Mouse (Mus musculus) spleen, adult 18-20 months (tissue): Measurements from ENCODE around the gene Ppp1r36.
"Not testable (repeated sequence)": the region's sequence is repeated elsewhere in the genome, so short reads cannot be mapped to it uniquely, and the experiment has no call there.

ENCODE experiments used
- DNase-seq, 2 experiments: peaks; one replicate each; pipeline ENCODE4 v3.0.0; 2022; ENCODE audit warnings: mixed read lengths in 2 of 2

Gene Ppp1r36

GRCm38 (mm10) chr12:76452203-76452602 is 34.9 kb downstream of the Ppp1r36 start:
- DNase-seq: no peak

DNA sequence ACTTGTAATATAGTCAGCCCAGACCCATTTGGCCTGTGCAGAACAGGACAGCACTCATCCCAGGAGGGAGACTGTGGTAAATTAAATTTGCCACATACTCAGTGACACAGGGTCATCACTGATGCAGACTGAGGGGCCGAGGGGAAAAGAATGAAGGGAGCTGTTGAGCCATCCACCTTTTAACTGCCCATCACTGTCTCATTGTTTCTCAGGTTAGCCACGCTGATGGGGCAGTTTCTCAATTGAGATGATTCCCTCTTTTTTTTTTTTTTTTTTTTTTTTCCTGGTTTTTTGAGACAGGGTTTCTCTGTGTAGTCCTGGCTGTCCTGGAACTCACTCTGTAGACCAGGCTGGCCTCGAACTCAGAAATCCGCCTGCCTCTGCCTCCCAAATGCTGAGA is 41.1 kb downstream of the Ppp1r36 start:
- not testable (repeated sequence) for DNase-seq

- DNase-seq: no peak
Measured at GRCm38 (mm10) chr12:76459032-76459431, 41.7 kb downstream of the Ppp1r36 start.

DNA sequence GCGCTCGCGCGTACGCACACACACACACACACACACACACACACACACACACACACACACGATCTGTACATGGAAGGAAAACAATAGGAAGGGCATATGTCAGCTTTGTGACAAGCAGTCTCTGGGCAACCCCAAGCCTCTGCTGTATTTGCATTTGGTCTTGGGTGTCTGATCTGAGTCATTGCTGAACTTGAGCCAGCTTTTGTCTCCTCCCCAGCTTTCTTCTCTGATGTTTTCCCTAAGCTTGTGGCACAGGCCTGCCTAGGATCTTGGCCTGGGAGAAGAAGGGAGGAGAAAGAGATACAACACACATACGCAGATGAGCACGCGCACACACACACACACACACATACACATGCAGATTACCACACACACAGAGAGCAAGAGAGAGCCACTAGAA is 46.1 kb downstream of the Ppp1r36 start:
- DNase-seq: no peak

GRCm38 (mm10) chr12:76464651-76465252 is 47.4 kb downstream of the Ppp1r36 start:
- no peak for DNase-seq

GRCm38 (mm10) chr12:76466651-76467050 is 49.3 kb downstream of the Ppp1r36 start:
- no peak for DNase-seq

- no peak for DNase-seq
Measured at GRCm38 (mm10) chr12:76467256-76467655, 49.9 kb downstream of the Ppp1r36 start.

DNA sequence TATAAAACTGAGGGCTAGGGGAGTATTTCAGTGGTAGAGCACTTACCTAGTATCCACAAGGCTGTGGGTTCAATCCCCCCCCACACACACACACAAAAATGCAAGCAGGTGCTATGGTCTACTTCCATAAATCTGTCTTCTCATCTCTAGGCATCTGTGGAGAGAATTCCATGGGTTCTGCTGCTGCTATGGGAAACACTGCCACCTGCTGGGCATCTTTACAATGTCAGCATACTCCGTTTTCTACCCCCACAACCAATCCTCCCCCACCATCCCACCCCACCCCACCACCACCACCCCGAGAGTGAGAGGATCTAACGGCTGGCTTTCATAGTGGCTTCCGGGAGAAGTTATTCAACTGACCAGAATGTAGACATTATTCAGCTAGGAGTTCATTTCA is 54.7 kb downstream of the Ppp1r36 start:
- DNase-seq: peak in 1 of 2 experiments; percentile 52

DNA sequence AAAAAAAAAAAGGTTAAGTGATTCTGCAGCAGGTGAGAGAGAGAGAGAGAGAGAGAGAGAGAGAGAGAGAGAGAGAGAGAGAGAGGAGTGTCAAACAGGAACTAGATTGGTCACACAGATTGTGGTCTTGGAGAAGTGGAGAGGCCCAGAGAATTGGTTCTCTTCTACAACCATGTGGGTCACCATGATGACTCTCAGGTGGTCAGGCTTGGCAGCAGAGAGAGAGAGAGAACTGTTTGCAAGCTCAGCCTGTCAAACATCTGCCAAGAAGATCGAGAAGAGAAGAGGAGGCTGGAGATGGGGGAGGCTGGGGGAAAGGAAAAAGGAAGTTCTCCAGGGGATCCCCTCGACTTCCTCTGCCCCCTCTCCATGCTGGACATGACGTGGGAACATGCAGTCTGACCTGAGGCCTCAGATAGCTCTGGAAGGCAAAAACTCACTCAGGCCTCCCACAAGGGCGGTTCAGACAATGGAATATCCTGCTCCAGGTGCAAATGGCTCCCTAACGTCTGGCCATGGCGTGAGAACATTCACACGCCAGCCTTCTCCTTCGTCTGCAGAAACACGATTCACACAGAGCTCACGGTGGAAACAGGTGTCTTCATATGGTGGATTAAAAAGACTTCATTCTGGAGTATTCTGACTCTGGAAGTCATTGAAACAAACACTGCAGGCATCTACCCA is 56.4 kb downstream of the Ppp1r36 start:
- DNase-seq: no peak

DNA sequence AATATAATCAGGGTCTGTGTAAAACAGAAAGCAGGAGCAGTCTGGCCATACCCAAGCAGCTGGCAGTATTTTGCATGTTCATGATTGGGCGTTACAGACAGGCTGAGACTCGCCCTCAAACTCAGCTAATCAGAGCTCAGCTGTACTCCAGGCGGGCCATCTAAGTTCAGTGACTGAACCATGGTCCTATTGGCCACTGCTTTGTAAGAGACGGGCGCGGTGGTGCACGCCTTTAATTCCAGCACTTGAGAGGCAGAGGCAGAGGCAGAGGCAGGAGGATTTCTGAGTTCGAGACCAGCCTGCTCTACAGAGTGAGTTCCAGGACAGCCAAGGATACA is 56.9 kb downstream of the Ppp1r36 start:
- no peak for DNase-seq

DNA sequence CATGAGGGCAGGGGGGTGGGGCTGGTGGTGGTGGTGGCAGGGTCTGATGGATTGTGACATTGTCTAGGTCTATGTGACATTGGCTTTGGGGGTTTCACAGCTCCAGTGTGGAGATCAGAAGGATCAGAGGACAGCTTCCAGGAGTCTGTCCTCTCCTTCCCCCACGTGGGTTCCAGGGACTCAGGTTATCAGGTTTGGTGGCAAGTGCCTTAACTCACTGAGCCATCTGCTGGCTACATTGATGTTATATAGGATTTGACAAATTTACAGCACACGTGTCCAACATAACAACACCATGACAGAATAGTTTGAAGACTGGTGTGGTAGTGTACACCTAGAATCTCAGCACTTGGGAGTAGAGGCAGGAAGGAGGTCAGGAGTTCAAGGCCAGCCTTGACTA is 57.5 kb downstream of the Ppp1r36 start:
- no peak for DNase-seq

- no peak for DNase-seq
Measured at GRCm38 (mm10) chr12:76476146-76476545, 58.8 kb downstream of the Ppp1r36 start.

GRCm38 (mm10) chr12:76478309-76479023 is 61.1 kb downstream of the Ppp1r36 start:
- no peak for DNase-seq

DNA sequence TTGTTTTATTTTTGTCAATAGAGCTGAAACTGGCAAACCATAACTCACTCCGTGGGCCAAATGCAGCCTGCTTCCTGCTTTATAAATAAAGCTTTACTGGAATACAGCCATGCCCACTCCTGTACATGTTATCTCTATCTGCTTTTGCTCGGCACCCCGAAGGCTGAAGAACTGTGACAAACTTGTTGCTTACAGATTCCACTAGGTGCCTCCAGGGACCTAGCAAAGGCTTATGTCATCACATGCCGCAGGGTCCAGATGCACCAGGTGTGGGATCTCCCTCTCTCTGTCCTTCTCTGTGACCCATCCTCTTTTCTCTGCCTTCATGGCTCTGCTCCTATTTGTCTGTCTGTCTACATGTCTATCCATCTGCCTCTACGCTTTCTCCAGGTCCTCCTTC is 61.8 kb downstream of the Ppp1r36 start:
- DNase-seq: no peak

DNA sequence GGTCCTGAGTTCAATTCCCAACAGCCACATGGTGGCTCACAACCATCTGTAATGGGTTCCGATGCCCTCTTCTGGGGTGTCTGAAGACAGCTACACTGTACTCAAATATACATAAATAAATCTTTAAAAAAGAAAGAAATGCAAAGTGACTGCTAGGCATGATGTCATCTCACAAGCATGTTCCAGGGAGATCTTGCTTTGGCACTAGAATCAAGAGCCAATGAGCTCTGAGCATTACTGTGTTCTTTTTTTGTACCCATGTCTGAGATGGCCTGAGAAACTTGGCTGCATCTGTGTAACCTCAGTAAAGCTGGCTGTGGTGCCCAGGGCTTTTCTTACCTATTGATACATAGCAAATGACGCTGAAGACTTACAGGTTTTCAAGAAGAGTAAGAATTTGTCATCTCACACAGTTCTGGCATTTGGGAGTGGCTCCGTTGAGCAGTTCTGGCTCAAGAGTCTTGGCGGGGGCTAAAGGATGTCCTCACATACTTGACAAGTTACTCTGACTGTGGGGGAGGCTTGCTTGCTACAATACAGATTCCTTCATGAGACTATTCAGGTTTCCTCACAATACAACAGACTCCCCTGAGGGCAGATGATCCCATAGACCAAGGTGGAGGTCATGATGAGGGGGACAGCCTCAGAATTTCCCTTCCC is 62.6 kb downstream of the Ppp1r36 start:
- no peak for DNase-seq

DNA sequence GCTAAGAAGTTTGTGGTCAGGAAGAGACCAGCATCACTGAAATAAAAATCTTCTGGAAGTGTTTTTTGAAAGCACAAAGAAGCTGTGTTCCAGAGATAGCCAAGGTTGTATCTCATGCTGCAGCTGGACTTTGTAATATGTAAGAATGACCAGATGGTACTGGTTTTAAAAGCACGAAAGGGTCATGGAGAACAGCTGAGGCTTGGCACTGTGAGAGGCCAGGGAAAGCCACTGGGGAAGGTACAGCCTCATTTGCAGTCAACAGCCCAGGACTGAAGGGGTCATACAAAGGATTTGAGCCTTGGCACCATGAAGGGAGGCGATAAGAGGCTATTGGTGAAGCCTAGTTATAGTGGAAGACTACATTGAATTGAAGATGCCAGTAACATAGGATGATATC is 65.1 kb downstream of the Ppp1r36 start:
- no peak for DNase-seq

DNA sequence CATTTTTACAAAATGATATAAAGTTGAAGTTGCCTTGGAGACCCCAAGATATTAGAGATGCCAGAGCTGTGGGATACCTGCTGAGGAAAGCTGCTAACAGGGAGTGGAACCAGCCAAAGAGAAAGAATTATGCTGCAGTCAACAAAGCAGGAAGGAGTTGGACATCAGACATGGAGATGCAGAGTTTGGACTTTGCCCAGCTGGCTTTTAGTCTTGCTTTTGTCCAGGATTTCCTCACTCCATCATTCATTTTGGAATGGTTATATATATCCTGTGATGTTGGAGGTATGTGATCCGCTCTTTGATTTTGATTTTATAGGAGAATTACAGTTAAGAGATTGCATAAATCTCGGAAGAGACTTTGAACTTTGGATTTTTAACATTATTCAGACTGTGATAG is 65.6 kb downstream of the Ppp1r36 start:
- no peak for DNase-seq

- DNase-seq: no peak
Measured at GRCm38 (mm10) chr12:76484881-76485280, 67.5 kb downstream of the Ppp1r36 start.

GRCm38 (mm10) chr12:76485381-76485780 is 68.0 kb downstream of the Ppp1r36 start:
- no peak for DNase-seq

- no peak for DNase-seq
Measured at GRCm38 (mm10) chr12:76486943-76487342, 69.6 kb downstream of the Ppp1r36 start.
